Mouse (Mus musculus): ENCODE data around the gene Ctf1. TPM values are rescaled to one million over a fixed set of nuclear protein-coding genes. Genes with fewer than 3 reads are reported as not detected.
"Not testable (repeated sequence)": the region's sequence is repeated elsewhere in the genome, so short reads cannot be mapped to it uniquely, and the experiment has no call there.

Ctf1 gene
- polyA plus RNA-seq, 1 experiment from 2014 or later = 20.1 TPM

DNA sequence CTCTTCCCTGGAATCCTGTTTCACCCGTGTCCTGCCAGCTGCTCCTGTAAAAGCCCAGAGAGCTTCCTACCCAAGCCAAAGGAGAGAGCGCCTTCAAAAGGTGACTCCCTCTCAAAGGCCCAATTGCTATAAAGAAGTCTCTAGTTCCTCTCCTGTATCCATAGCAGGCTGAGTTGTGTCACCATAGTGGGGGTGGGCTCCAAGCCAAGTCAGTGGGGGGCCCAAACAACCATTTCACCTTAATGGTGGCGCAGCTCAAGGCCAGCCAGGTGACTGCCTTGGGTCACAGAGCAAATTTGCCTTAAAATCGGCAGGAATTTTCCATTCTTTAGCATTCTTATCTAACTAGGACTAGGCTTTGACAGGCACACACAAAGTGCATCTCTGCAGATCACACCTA lies 2.3 kb downstream of the Ctf1 start:
- Histone ChIP-seq H3K27me3 (ENCODE audit: control insufficient read depth, insufficient read depth, low read length) (no peaks in the 10 kb centered on the region), H3K27ac (ENCODE audit: low read length) (no peak overlapping the region), H3K36me3 (ENCODE audit: control insufficient read depth, insufficient read depth, low read length) (no peaks in the 10 kb centered on the region), H3K9ac (replicated peaks; ENCODE audit: low read depth, low read length) (no peak overlapping the region), H3K4me1 (ENCODE audit: control insufficient read depth, insufficient read depth, low read length) (peaks cover 11% of the 10 kb centered on the region; the same call in 1 of the 2 replicates), H3K9me3 (ENCODE audit: control insufficient read depth, low read depth, low read length) (no peaks in the 10 kb centered on the region), H3K4me2 (replicated peaks; ENCODE audit: low read depth, low read length) (no peak overlapping the region), H3K4me3 (ENCODE audit: low read depth, low read length) (no peak overlapping the region)
- 84% methylated on average over 4 of the region's 4 CpGs for WGBS
- ATAC-seq (ENCODE audit: insufficient number of reproducible peaks, insufficient read depth, low FRiP score, low read depth) = no peak

GRCm38 (mm10) chr7:127716992-127717391 lies 4.5 kb downstream of the Ctf1 start:
- H3K36me3 ChIP-seq (ENCODE audit: control insufficient read depth, insufficient read depth, low read length) = no peaks in the 10 kb centered on the region
- WGBS = 2% methylated on average over 35 of the region's 41 CpGs
- H3K9me3 ChIP-seq (ENCODE audit: control insufficient read depth, low read depth, low read length) = no peaks in the 10 kb centered on the region
- peak; percentile 8; the same call in 1 of the 2 replicates for ATAC-seq (ENCODE audit: insufficient number of reproducible peaks, insufficient read depth, low FRiP score, low read depth)
- H3K27ac ChIP-seq (ENCODE audit: low read length) = no peak overlapping the region
- peak overlapping the region; percentile 47 for H3K4me2 ChIP-seq (replicated peaks; ENCODE audit: low read depth, low read length)
- H3K4me3 ChIP-seq (ENCODE audit: low read depth, low read length) = peak overlapping the region; percentile 18
- H3K9ac ChIP-seq (replicated peaks; ENCODE audit: low read depth, low read length) = peak overlapping the region; percentile 8; the same call in 1 of the 2 replicates
- peaks cover 4% of the 10 kb centered on the region; the same call in 1 of the 2 replicates for H3K4me1 ChIP-seq (ENCODE audit: control insufficient read depth, insufficient read depth, low read length)
- H3K27me3 ChIP-seq (ENCODE audit: control insufficient read depth, insufficient read depth, low read length) = no peaks in the 10 kb centered on the region

DNA sequence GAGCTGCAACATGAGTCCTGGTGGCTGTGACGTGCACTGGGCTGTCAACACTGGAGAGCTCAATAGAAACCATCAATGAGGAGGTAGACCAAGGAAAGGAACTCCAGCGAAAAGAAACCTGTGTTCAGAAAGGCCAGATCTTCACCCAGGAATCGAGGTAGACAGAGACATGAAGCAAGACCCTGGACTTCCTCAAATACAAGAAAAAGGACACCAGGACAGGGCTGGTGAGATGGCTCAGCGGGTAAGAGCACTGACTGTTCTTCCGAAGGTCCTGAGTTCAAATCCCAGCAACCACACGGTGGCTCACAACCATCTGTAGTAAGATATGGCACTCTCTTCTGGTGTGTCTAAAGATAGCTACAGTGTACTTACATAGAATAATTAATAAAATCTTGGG lies 5.8 kb downstream of the Ctf1 start:
- Histone ChIP-seq H3K4me3 (ENCODE audit: low read depth, low read length) (no peak overlapping the region), H3K4me2 (replicated peaks; ENCODE audit: low read depth, low read length) (no peak overlapping the region), H3K36me3 (ENCODE audit: control insufficient read depth, insufficient read depth, low read length) (no peaks in the 10 kb centered on the region), H3K27ac (ENCODE audit: low read length) (no peak overlapping the region), H3K9ac (replicated peaks; ENCODE audit: low read depth, low read length) (no peak overlapping the region), H3K27me3 (ENCODE audit: control insufficient read depth, insufficient read depth, low read length) (no peaks in the 10 kb centered on the region), H3K9me3 (ENCODE audit: control insufficient read depth, low read depth, low read length) (no peaks in the 10 kb centered on the region), H3K4me1 (ENCODE audit: control insufficient read depth, insufficient read depth, low read length) (no peaks in the 10 kb centered on the region)
- ATAC-seq (ENCODE audit: insufficient number of reproducible peaks, insufficient read depth, low FRiP score, low read depth) = no peak
- 90% methylated on average over 6 of the region's 6 CpGs for WGBS

DNA sequence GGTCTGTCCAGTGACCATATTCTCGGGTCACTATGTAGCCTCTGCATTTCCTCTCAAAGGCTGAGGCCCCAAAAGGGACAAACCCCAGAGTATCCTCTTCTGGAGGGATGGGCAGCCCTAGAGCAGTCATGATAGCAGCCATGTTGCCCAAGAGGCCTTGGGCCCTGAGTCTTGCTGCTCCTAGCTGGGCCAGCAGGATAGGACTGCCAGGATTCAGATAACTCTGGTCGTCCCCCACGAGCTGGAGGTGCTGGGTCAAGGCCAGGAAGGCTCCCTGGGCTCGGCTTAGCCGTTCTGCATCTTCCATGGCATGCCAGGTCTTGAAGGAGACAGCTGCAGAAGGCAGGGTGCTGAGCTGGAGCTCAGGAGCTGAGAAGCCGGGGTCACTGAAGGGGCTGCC lies 6.7 kb downstream of the Ctf1 start:
- WGBS = 89% methylated on average over 6 of the region's 6 CpGs
- Histone ChIP-seq H3K9me3 (ENCODE audit: control insufficient read depth, low read depth, low read length) (no peaks in the 10 kb centered on the region), H3K27ac (ENCODE audit: low read length) (no peak overlapping the region), H3K27me3 (ENCODE audit: control insufficient read depth, insufficient read depth, low read length) (no peaks in the 10 kb centered on the region), H3K4me3 (ENCODE audit: low read depth, low read length) (no peak overlapping the region), H3K4me1 (ENCODE audit: control insufficient read depth, insufficient read depth, low read length) (no peaks in the 10 kb centered on the region), H3K36me3 (ENCODE audit: control insufficient read depth, insufficient read depth, low read length) (no peaks in the 10 kb centered on the region), H3K4me2 (replicated peaks; ENCODE audit: low read depth, low read length) (no peak overlapping the region), H3K9ac (replicated peaks; ENCODE audit: low read depth, low read length) (no peak overlapping the region)
- ATAC-seq (ENCODE audit: insufficient number of reproducible peaks, insufficient read depth, low FRiP score, low read depth) = no peak

- H3K4me2 ChIP-seq (replicated peaks; ENCODE audit: low read depth, low read length) = no peak overlapping the region
- H3K27ac ChIP-seq (ENCODE audit: low read length) = no peak overlapping the region
- H3K36me3 ChIP-seq (ENCODE audit: control insufficient read depth, insufficient read depth, low read length) = no peaks in the 10 kb centered on the region
- no peaks in the 10 kb centered on the region for H3K27me3 ChIP-seq (ENCODE audit: control insufficient read depth, insufficient read depth, low read length)
- 54% methylated on average over 2 of the region's 2 CpGs for WGBS
- H3K9ac ChIP-seq (replicated peaks; ENCODE audit: low read depth, low read length) = no peak overlapping the region
- H3K4me3 ChIP-seq (ENCODE audit: low read depth, low read length) = no peak overlapping the region
- H3K9me3 ChIP-seq (ENCODE audit: control insufficient read depth, low read depth, low read length) = no peaks in the 10 kb centered on the region
- H3K4me1 ChIP-seq (ENCODE audit: control insufficient read depth, insufficient read depth, low read length) = no peaks in the 10 kb centered on the region
- no peak for ATAC-seq (ENCODE audit: insufficient number of reproducible peaks, insufficient read depth, low FRiP score, low read depth)
Measured at GRCm38 (mm10) chr7:127725490-127725889, 13.0 kb downstream of the Ctf1 start.

DNA sequence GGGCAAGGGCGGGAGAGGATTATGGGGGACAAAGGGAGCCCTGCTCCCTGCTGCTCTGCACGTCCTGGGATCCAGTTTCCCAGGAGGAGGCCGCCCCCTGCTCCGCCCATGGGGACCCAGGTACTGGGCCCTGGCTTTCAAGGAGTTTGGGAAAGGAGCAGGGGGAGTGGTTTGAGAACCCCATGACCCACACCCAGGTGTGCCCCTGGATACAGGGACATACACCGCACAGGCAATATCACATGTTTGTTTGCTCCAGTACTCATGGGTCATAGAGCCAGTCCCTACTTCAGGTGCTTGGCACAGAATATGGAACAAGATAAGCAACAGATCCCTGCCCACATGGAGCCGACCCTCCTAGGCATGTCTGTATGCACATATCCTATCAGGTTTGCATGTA lies 13.4 kb downstream of the Ctf1 start:
- H3K9me3 ChIP-seq (ENCODE audit: control insufficient read depth, low read depth, low read length) = no peaks in the 10 kb centered on the region
- H3K27ac ChIP-seq (ENCODE audit: low read length) = no peak overlapping the region
- no peaks in the 10 kb centered on the region for H3K27me3 ChIP-seq (ENCODE audit: control insufficient read depth, insufficient read depth, low read length)
- H3K36me3 ChIP-seq (ENCODE audit: control insufficient read depth, insufficient read depth, low read length) = no peaks in the 10 kb centered on the region
- no peak overlapping the region for H3K9ac ChIP-seq (replicated peaks; ENCODE audit: low read depth, low read length)
- ATAC-seq (ENCODE audit: insufficient number of reproducible peaks, insufficient read depth, low FRiP score, low read depth) = no peak
- H3K4me3 ChIP-seq (ENCODE audit: low read depth, low read length) = no peak overlapping the region
- no peak overlapping the region for H3K4me2 ChIP-seq (replicated peaks; ENCODE audit: low read depth, low read length)
- H3K4me1 ChIP-seq (ENCODE audit: control insufficient read depth, insufficient read depth, low read length) = no peaks in the 10 kb centered on the region
- 60% methylated on average over 6 of the region's 6 CpGs for WGBS

GRCm38 (mm10) chr7:127727898-127728297 lies 15.4 kb downstream of the Ctf1 start:
- no peak overlapping the region for H3K4me3 ChIP-seq (ENCODE audit: low read depth, low read length)
- 84% methylated on average over 7 of the region's 7 CpGs for WGBS

DNA sequence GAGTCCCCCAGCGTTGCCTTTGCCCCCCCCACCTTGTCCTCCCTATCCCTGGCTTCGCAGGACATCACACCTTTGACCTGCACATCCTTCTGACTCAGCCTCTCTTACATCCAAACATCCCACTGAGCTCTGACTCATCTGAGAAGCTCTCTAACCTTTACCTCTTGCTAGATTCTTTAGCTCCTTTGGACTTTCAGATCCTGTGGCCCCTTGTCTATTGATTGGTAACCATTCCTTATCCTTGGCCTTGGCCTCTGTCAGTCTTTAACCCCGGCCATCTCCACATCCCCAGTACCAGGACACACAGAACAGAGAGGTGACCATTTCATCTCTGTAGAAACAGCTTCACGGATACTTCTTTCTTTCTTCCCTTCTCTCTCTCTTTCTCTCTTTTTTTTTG lies 17.6 kb downstream of the Ctf1 start:
- no peak overlapping the region for H3K4me3 ChIP-seq (ENCODE audit: low read depth, low read length)
- H3K36me3 ChIP-seq (ENCODE audit: control insufficient read depth, insufficient read depth, low read length) = no peaks in the 10 kb centered on the region
- no peak for ATAC-seq (ENCODE audit: insufficient number of reproducible peaks, insufficient read depth, low FRiP score, low read depth)
- no peak overlapping the region for H3K27ac ChIP-seq (ENCODE audit: low read length)
- 66% methylated on average over 4 of the region's 4 CpGs for WGBS
- no peaks in the 10 kb centered on the region for H3K9me3 ChIP-seq (ENCODE audit: control insufficient read depth, low read depth, low read length)
- no peak overlapping the region for H3K4me2 ChIP-seq (replicated peaks; ENCODE audit: low read depth, low read length)
- no peaks in the 10 kb centered on the region for H3K4me1 ChIP-seq (ENCODE audit: control insufficient read depth, insufficient read depth, low read length)
- H3K27me3 ChIP-seq (ENCODE audit: control insufficient read depth, insufficient read depth, low read length) = no peaks in the 10 kb centered on the region
- H3K9ac ChIP-seq (replicated peaks; ENCODE audit: low read depth, low read length) = no peak overlapping the region

More at GRCm38 (mm10) chr7:127727898-127728297, 15.4 kb downstream of the Ctf1 start:
- H3K4me1 ChIP-seq (ENCODE audit: control insufficient read depth, insufficient read depth, low read length) = no peaks in the 10 kb centered on the region
- H3K9me3 ChIP-seq (ENCODE audit: control insufficient read depth, low read depth, low read length) = no peaks in the 10 kb centered on the region
- no peaks in the 10 kb centered on the region for H3K36me3 ChIP-seq (ENCODE audit: control insufficient read depth, insufficient read depth, low read length)
- H3K27ac ChIP-seq (ENCODE audit: low read length) = no peak overlapping the region
- H3K4me2 ChIP-seq (replicated peaks; ENCODE audit: low read depth, low read length) = no peak overlapping the region
- no peaks in the 10 kb centered on the region for H3K27me3 ChIP-seq (ENCODE audit: control insufficient read depth, insufficient read depth, low read length)
- no peak overlapping the region for H3K9ac ChIP-seq (replicated peaks; ENCODE audit: low read depth, low read length)
- ATAC-seq (ENCODE audit: insufficient number of reproducible peaks, insufficient read depth, low FRiP score, low read depth) = no peak

GRCm38 (mm10) chr7:127732066-127732465 lies 19.5 kb downstream of the Ctf1 start, which contains the start of gene Ctf2:
Gene Ctf2, minus strand, starts transcription at chr7:127732166.
- not testable (repeated sequence) for H3K36me3 ChIP-seq (ENCODE audit: control insufficient read depth, insufficient read depth, low read length); H3K9ac ChIP-seq (replicated peaks; ENCODE audit: low read depth, low read length); H3K27ac ChIP-seq (ENCODE audit: low read length); H3K4me1 ChIP-seq (ENCODE audit: control insufficient read depth, insufficient read depth, low read length); H3K9me3 ChIP-seq (ENCODE audit: control insufficient read depth, low read depth, low read length); H3K27me3 ChIP-seq (ENCODE audit: control insufficient read depth, insufficient read depth, low read length); H3K4me3 ChIP-seq (ENCODE audit: low read depth, low read length); H3K4me2 ChIP-seq (replicated peaks; ENCODE audit: low read depth, low read length); ATAC-seq (ENCODE audit: insufficient number of reproducible peaks, insufficient read depth, low FRiP score, low read depth)
- no CpG with 5 or more reads among the region's 5 CpGs for whole genome bisulfite sequencing

Data from stomach, embryonic 14.5 days (tissue).